Mouse (Mus musculus) CH12.LX (cell line): ENCODE results near the gene Nop10. TPM values are rescaled to one million over a fixed set of nuclear protein-coding genes. Genes with fewer than 3 reads are reported as not detected.

Experiments used
- DNase-seq: peaks from one replicate; pipeline ENCODE4 v3.0.0-alpha.2; 2013; ENCODE audit errors: extremely low read depth
- H3K27ac ChIP-seq: 2 replicates; pipeline ENCODE4 v1.5.1; 2012; ENCODE audit warnings: low read depth, mild to moderate bottlenecking, control low read depth, moderate library complexity; ENCODE audit not compliant: insufficient read depth
- H3K27me3 ChIP-seq: replicated peaks from 2 replicates; pipeline ENCODE3; 2012; ENCODE audit warnings: inconsistent platforms
- H3K36me3 ChIP-seq, 2 experiments: replicated peaks in 1 of 2; 2 replicates each; pipeline versions ENCODE3 to v1.6.1; 2012; ENCODE audit warnings: inconsistent platforms in 1 of 2, low read length in 1 of 2, mild to moderate bottlenecking in 1 of 2, mixed read lengths in 1 of 2, moderate library complexity in 1 of 2; ENCODE audit not compliant: control insufficient read depth in 1 of 2, insufficient read depth in 1 of 2
- H3K4me1 ChIP-seq, 2 experiments: 2 replicates each; pipeline ENCODE4 v1.6.1; 2012; ENCODE audit warnings: inconsistent platforms in 1 of 2, moderate library complexity in 1 of 2; ENCODE audit not compliant: insufficient read depth in 2 of 2, control insufficient read depth in 1 of 2
- H3K4me2 ChIP-seq: 2 replicates; pipeline ENCODE4 v1.6.1; 2012; ENCODE audit warnings: low read depth, mild to moderate bottlenecking, control low read depth; ENCODE audit not compliant: poor library complexity, insufficient read depth, severe bottlenecking
- H3K4me3 ChIP-seq, 3 experiments: fragments of 150-350 bp in 1 of 3; sonication (generic) in 1 of 3; replicated peaks in 1 of 3; 2 replicates each; pipeline versions ENCODE3 to v1.5.1; 2011 to 2012; ENCODE audit warnings: low read depth in 2 of 3, low read length in 2 of 3, mild to moderate bottlenecking in 2 of 3, moderate library complexity in 2 of 3, control low read depth in 1 of 3, improper control_type of control experiment in 1 of 3, inconsistent platforms in 1 of 3, mixed read lengths in 1 of 3; ENCODE audit not compliant: poor library complexity in 1 of 3
- H3K79me2 ChIP-seq: replicated peaks from 2 replicates; pipeline ENCODE4 v1.6.1; 2012; ENCODE audit warnings: mild to moderate bottlenecking, moderate library complexity; ENCODE audit not compliant: control insufficient read depth, poor library complexity, insufficient read depth, severe bottlenecking; ENCODE audit errors: extremely low read depth
- H3K9ac ChIP-seq: 2 replicates; pipeline ENCODE4 v1.6.1; 2012; ENCODE audit warnings: low read depth, mild to moderate bottlenecking, control low read depth, moderate library complexity; ENCODE audit not compliant: insufficient read depth
- H3K9me3 ChIP-seq: replicated peaks from 2 replicates; pipeline ENCODE3; 2012; ENCODE audit warnings: low read length, inconsistent platforms, mixed read lengths
- BHLHE40 ChIP-seq: IDR thresholded peaks from 2 replicates; pipeline ENCODE4 v1.6.1; 2011; ENCODE audit warnings: mild to moderate bottlenecking, low read depth, low read length, improper control_type of control experiment
- CHD1 ChIP-seq: IDR thresholded peaks from 2 replicates; pipeline ENCODE4 v1.6.1; 2012; ENCODE audit warnings: low read depth, low read length, improper control_type of control experiment, inconsistent platforms
- CHD2 ChIP-seq: IDR thresholded peaks from 2 replicates; pipeline ENCODE4 v1.6.1; 2011; ENCODE audit warnings: low read length, improper control_type of control experiment
- E2F4 ChIP-seq: IDR thresholded peaks from 2 replicates; pipeline ENCODE4 v1.6.1; 2011; ENCODE audit warnings: low read depth, low read length, improper control_type of control experiment; ENCODE audit not compliant: insufficient replicate concordance
- GABPA ChIP-seq: IDR thresholded peaks from 2 replicates; pipeline ENCODE4 v1.6.1; 2012; ENCODE audit warnings: low read depth, low read length, improper control_type of control experiment, inconsistent platforms; ENCODE audit not compliant: insufficient replicate concordance
- HCFC1 ChIP-seq: IDR thresholded peaks from 2 replicates; pipeline ENCODE4 v1.6.1; 2012; ENCODE audit warnings: low read depth, mild to moderate bottlenecking, inconsistent platforms, low read length, improper control_type of control experiment
- JUN ChIP-seq: IDR thresholded peaks from 2 replicates; pipeline ENCODE4 v1.6.1; 2011; ENCODE audit warnings: low read depth, mild to moderate bottlenecking, low read length, improper control_type of control experiment, moderate library complexity; ENCODE audit not compliant: insufficient read depth
- JUND ChIP-seq: conservative IDR thresholded peaks from 2 replicates; pipeline ENCODE4 v1.6.1; 2011; ENCODE audit warnings: low read depth, low read length, improper control_type of control experiment
- MAFK ChIP-seq: IDR thresholded peaks from 2 replicates; pipeline ENCODE4 v1.6.1; 2011; ENCODE audit warnings: low read length, improper control_type of control experiment; ENCODE audit not compliant: insufficient replicate concordance
- MAX ChIP-seq: IDR thresholded peaks from 2 replicates; pipeline ENCODE4 v1.6.1; 2011; ENCODE audit warnings: low read length, improper control_type of control experiment
- NELFE ChIP-seq: IDR thresholded peaks from 2 replicates; pipeline ENCODE4 v1.6.1; 2011; ENCODE audit warnings: low read depth, low read length, improper control_type of control experiment
- POLR2A ChIP-seq: IDR thresholded peaks from 2 replicates; pipeline ENCODE4 v1.6.1; 2011; ENCODE audit warnings: low read depth, mild to moderate bottlenecking, improper control_type of control experiment, low read length
- POLR2AphosphoS2 ChIP-seq: IDR thresholded peaks from 2 replicates; pipeline ENCODE4 v1.6.1; 2011; ENCODE audit warnings: low read depth, low read length, improper control_type of control experiment
- RCOR1 ChIP-seq: conservative IDR thresholded peaks from 2 replicates; pipeline ENCODE4 v1.6.1; 2012; ENCODE audit warnings: low read depth, mild to moderate bottlenecking, inconsistent platforms, low read length, improper control_type of control experiment
- TBP ChIP-seq: conservative IDR thresholded peaks from 2 replicates; pipeline ENCODE4 v1.6.1; 2011; ENCODE audit warnings: low read depth, low read length, improper control_type of control experiment
- TCF12 ChIP-seq: IDR thresholded peaks from 2 replicates; pipeline ENCODE4 v1.6.1; 2014; ENCODE audit warnings: low read depth, mild to moderate bottlenecking, inconsistent platforms, low read length, improper control_type of control experiment
- ZKSCAN1 ChIP-seq: IDR thresholded peaks from 2 replicates; pipeline ENCODE4 v1.6.1; 2012; ENCODE audit warnings: low read depth, inconsistent platforms, low read length, improper control_type of control experiment, borderline replicate concordance
- ZMIZ1 ChIP-seq: IDR thresholded peaks from 2 replicates; pipeline ENCODE4 v1.6.1; 2012; ENCODE audit warnings: low read depth, mild to moderate bottlenecking, inconsistent platforms, low read length, improper control_type of control experiment
- ZNF384 ChIP-seq: IDR thresholded peaks from 2 replicates; pipeline ENCODE4 v1.6.1; 2012; ENCODE audit warnings: low read depth, low read length, improper control_type of control experiment, inconsistent platforms
- dilution Hi-C: fragments of 300-500 bp; cut with MboI; formaldehyde crosslinking; loops from 2 replicates; pipeline ENCODE4 v1.14.3; 2020; ENCODE audit warnings: low sequenced_read_pairs; ENCODE audit not compliant: extremely low pct_unique_long_range_greater_than_20kb, extremely low pct_ligation_motif_present
- in situ Hi-C: fragments of 300-500 bp; cut with MboI; formaldehyde crosslinking; loops from 3 replicates; pipeline ENCODE4 v1.14.3; 2019; ENCODE audit warnings: low sequenced_read_pairs, low pct_ligation_motif_present, low pct_unique_long_range_greater_than_20kb, mixed read lengths
- polyA plus RNA-seq: library from polyadenylated mRNA; unstranded; fragments of >175 nt; gene quantifications from 2 replicates; pipeline ENCODE4 v1.2.1, GENCODE M21; 2012; ENCODE audit warnings: low read depth; ENCODE audit not compliant: insufficient read length
- total RNA-seq, 2 experiments: library from RNA; depleted of rRNA; stranded (reverse); fragments of 300-350 nt in 1 of 2; fragments of >200 nt in 1 of 2; gene quantifications; 2 replicates each; pipeline ENCODE4 v1.2.3; 2012 to 2014

Gene Nop10
- total and polyA plus RNA-seq, 3 experiments, result 239 to 507 (median 251) TPM

DNA sequence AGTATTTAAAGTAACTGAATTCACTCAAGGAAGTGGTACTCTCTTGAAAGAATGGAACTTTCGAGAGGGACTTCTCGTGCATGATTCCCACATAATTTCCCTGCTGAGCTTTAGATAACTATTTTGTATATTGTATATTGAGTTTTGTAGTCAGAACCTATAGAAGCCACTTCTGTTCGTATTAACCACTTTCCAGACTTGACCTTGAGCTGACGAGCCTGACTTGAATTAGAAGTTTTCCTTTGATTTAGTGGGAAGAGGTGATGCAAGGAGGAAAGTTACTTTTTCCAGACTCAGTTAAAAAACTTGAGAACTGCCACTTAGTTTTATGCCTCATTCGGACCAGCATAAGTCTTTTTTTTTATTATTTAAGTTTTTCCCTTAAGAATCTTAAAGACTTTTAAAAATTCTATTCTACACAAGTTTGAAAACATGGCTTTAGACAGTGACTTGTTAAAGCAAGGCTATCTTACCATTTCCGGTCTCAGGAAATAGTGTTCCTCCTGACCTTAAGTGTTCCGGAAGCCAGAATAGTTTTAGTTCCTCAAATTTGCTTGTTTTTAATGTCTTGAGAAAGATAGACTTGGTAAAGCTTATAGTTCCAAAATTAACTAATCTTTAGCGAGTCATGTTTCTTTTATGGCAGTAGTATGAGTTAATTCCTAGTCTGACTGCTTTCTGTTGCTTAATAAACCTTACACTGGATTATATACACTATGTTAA is 6.0 kb downstream of the Nop10 start (continued):
- TF ChIP-seq ZMIZ1 (no peak), TCF12 (peak; percentile 36; the same call in 1 of the 2 replicates)
- TF ChIP-seq, all 38 proteins: peak for 13

DNA sequence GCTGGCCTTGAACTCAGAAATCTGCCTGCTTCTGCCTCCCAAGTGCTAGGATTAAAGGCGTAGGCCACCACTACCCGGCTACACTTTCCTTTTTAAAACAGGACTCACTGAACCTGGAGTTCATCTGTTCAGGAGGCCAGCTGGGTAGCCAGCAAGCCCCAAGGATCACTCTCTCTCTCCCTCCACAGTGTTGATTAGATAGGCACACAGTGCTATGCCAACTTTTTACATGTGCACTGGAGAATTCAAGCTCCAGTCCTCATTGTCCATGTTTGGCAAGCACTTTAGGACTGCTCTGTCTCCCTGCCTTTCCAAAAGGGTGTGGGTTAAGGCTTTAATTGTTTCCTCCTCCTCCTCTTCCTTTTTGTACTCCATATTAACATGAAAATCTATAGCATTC is 8.3 kb downstream of the Nop10 start:
- dilution Hi-C loops, result no loop called here
- TF ChIP-seq JUND, result no peak
- TF ChIP-seq ZKSCAN1, result no peak
- TF ChIP-seq MAFK, result no peak
- no peak for TF ChIP-seq HCFC1
- TF ChIP-seq MAX, result no peak
- TF ChIP-seq RCOR1, result no peak
- no peak for TF ChIP-seq NELFE
- no peak for TF ChIP-seq BHLHE40
- TF ChIP-seq JUN, result no peak
- no peak for TF ChIP-seq TBP
- TF ChIP-seq POLR2A, result no peak
- TF ChIP-seq CHD1, result no peak
- no peak for TF ChIP-seq CHD2
- TF ChIP-seq GABPA, result no peak
- TF ChIP-seq POLR2AphosphoS2, result no peak
- no peak for TF ChIP-seq E2F4
- TF ChIP-seq ZMIZ1, result no peak
- no peak for TF ChIP-seq ZNF384
- H3K4me1 ChIP-seq, result peaks cover 0 to 23% of the 10 kb centered on the region in 2 experiments; a peak in 2 of 4 replicates
- H3K36me3 ChIP-seq, result peaks cover 0 to 19% of the 10 kb centered on the region in 2 experiments
- no peak for DNase-seq
- no peaks in the 10 kb centered on the region for H3K27me3 ChIP-seq
- H3K9me3 ChIP-seq, result no peaks in the 10 kb centered on the region
- H3K9ac ChIP-seq, result no peak overlapping the region
- H3K4me3 ChIP-seq, result no peak overlapping the region
- no peak overlapping the region for H3K4me2 ChIP-seq
- H3K27ac ChIP-seq, result no peak overlapping the region
- in situ Hi-C loops, result no loop called here
- peaks cover 27% of the 10 kb centered on the region for H3K79me2 ChIP-seq
